Mouse (Mus musculus) lung, postnatal 0 days (tissue): Measurements from ENCODE around the gene B3gat2.

Experiments
- CTCF ChIP-seq: IDR thresholded peaks from 2 replicates; pipeline ENCODE4 v1.5.1; 2016; ENCODE audit warnings: antibody characterized with exemption, mild to moderate bottlenecking
- EP300 ChIP-seq: IDR thresholded peaks from 2 replicates; pipeline ENCODE4 v1.6.1; 2016; ENCODE audit warnings: antibody characterized with exemption, mild to moderate bottlenecking, control low read depth

- TF ChIP-seq EP300 (no peak), CTCF (no peak)
Observed at GRCm38 (mm10) chr1:23867350-23867862, 105.9 kb downstream of the B3gat2 start.
